In the genomic region with DNA sequence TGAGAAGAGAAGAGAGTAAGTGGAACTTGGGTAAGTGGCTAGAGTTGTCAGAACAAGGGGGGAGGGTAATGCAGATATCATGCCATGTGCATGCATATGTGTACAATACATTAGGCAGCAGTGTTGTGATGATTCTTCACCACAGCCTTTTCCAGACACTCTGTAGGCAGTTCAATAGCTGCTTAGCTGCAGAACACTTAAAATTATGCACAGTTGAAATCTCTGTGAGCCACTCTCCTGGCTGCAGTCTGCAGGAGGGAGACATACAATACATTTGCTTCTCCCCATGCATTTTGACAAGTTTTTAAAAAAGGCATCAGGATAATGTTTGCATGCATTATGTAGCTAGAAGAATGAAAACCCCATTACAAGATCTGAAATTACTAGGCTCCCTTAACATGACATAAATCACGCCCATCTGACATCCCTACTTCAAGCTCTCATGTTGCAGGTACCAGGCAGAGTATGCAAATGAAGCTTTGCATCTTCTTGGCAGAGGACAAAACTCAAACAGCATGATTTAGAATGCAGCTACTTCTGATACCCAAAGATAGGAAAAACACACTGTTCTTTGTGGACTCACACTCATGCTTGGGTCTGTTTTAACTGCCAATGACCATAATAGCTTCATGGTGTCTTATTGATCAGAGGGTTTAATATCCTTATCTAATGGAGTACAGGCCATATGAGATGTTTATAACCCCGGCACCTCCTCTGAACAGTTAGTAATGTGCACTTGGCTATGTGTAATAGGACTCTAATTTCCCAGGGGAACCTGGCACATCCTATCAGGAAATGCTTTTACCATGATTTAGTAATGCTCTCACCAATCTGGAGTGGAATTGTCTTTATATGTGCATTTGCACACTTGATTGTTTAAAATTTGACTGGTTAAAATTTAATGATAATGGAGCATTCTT, we compare ENCODE assay signal across 17 mouse cellular contexts.
DNase-seq lines count a peak whose midpoint lies in the region; ATAC-seq lines count a peak whose summit lies in the region.
"Had no signal": no experiment of that assay in that cellular context is flagged by ENCODE, and none has a peak within 500 bp of the region (broad histone marks: within the 10 kb centered on the region; RNA-seq: fewer than 3 reads in every experiment).

No protein-coding gene starts in this region.

- no peak overlapping the region for H3K4me3 ChIP-seq in hindbrain, embryonic 14.5 days (replicated peaks; ENCODE audit: low read length)
- H3K4me3 ChIP-seq in neural tube, embryonic 13.5 days: no peak overlapping the region
- H3K4me3 ChIP-seq: embryonic facial prominence, embryonic 13.5 days; intestine, embryonic 15.5 days; liver, embryonic 12.5 days had no signal

- no peaks in the 10 kb centered on the region for H3K36me3 ChIP-seq in hindbrain, embryonic 14.5 days (replicated peaks; ENCODE audit: control insufficient read depth, insufficient read depth)
- H3K36me3 ChIP-seq in neural tube, embryonic 13.5 days: no peaks in the 10 kb centered on the region
- H3K36me3 ChIP-seq: embryonic facial prominence, embryonic 13.5 days; intestine, embryonic 15.5 days; liver, embryonic 12.5 days had no signal

- no peak overlapping the region for H3K9ac ChIP-seq in hindbrain, embryonic 14.5 days
- H3K9ac ChIP-seq in neural tube, embryonic 13.5 days: no peak overlapping the region
- H3K9ac ChIP-seq: embryonic facial prominence, embryonic 13.5 days; intestine, embryonic 15.5 days; liver, embryonic 12.5 days had no signal

- 0 out of 2 replicates have a peak overlapping the region, but pooled peaks have one; percentile 14 for H3K27ac ChIP-seq in hindbrain, embryonic 14.5 days
- 0 out of 2 replicates have a peak overlapping the region, but pooled peaks have one; percentile 33 for H3K27ac ChIP-seq in neural tube, embryonic 13.5 days (replicated peaks)
- H3K27ac ChIP-seq: embryonic facial prominence, embryonic 13.5 days; intestine, embryonic 15.5 days; liver, embryonic 12.5 days had no signal

- no peak for ATAC-seq in hindbrain, embryonic 14.5 days (ENCODE audit: low FRiP score)
- peak; percentile 81 for ATAC-seq in neural tube, embryonic 13.5 days (ENCODE audit: low read depth)
- ATAC-seq: intestine, embryonic 15.5 days; liver, embryonic 12.5 days had no signal

- H3K9me3 ChIP-seq in hindbrain, embryonic 14.5 days (ENCODE audit: control insufficient read depth, low read length): no peaks in the 10 kb centered on the region
- no peaks in the 10 kb centered on the region for H3K9me3 ChIP-seq in neural tube, embryonic 13.5 days
- H3K9me3 ChIP-seq: embryonic facial prominence, embryonic 13.5 days; intestine, embryonic 15.5 days; liver, embryonic 12.5 days had no signal

- no peak overlapping the region for H3K4me2 ChIP-seq in hindbrain, embryonic 14.5 days (replicated peaks)
- H3K4me2 ChIP-seq in neural tube, embryonic 13.5 days: no peak overlapping the region
- H3K4me2 ChIP-seq: embryonic facial prominence, embryonic 13.5 days; intestine, embryonic 15.5 days; liver, embryonic 12.5 days had no signal

- peak; percentile 7 for DNase-seq in embryo, embryonic 10 days (ENCODE audit: low spot score)
- DNase-seq in embryo, embryonic 9.5 days (ENCODE audit: extremely low spot score): no peak
- peak; percentile 5 for DNase-seq in kidney, postnatal 14 days
- DNase-seq in kidney, postnatal 25 days: no peak
- DNase-seq in hindbrain, embryonic 14.5 days (ENCODE audit: low spot score): no peak
- no peak for DNase-seq in layer of hippocampus, postnatal 25 days (ENCODE audit: extremely low spot score in 1 of 2, low spot score in 1 of 2)
- no peak for DNase-seq in thymus, postnatal 36 days
- DNase-seq: adrenal gland, postnatal 14 days; cerebellum, postnatal 14 days; gastrocnemius, postnatal 25 days; heart, postnatal 10 days; layer of hippocampus, postnatal 36 days; thymus, adult 2 months had no signal

- no peaks in the 10 kb centered on the region for H3K27me3 ChIP-seq in hindbrain, embryonic 14.5 days (ENCODE audit: control insufficient read depth, insufficient read depth, low read length)
- no peaks in the 10 kb centered on the region for H3K27me3 ChIP-seq in neural tube, embryonic 13.5 days
- H3K27me3 ChIP-seq: embryonic facial prominence, embryonic 13.5 days; intestine, embryonic 15.5 days; liver, embryonic 12.5 days had no signal

- 57% methylated on average over 2 of the region's 2 CpGs for WGBS in hindbrain, embryonic 14.5 days
- 53% methylated on average over 2 of the region's 2 CpGs for WGBS in neural tube, embryonic 13.5 days

- peaks cover 9% of the 10 kb centered on the region; the same call in 1 of the 2 replicates for H3K4me1 ChIP-seq in hindbrain, embryonic 14.5 days (replicated peaks; ENCODE audit: control insufficient read depth, insufficient read depth, low read length)
- H3K4me1 ChIP-seq in neural tube, embryonic 13.5 days (replicated peaks): peaks cover 10% of the 10 kb centered on the region
- H3K4me1 ChIP-seq: intestine, embryonic 15.5 days; liver, embryonic 12.5 days had no signal

Comparison
In these comparisons a context has a peak if more than half of its experiments do, and no peak if none do; other contexts are left out.
1. DNase-seq: peak in embryo, embryonic 10 days (single experiment) and kidney, postnatal 14 days (single experiment); none in embryo, embryonic 9.5 days (single experiment), kidney, postnatal 25 days (0 of 2), hindbrain, embryonic 14.5 days (single experiment), layer of hippocampus, postnatal 25 days (0 of 2) and thymus, postnatal 36 days (0 of 2).